Mouse (Mus musculus): Measurements from ENCODE around the gene Gli1.

Gene Gli1

DNA sequence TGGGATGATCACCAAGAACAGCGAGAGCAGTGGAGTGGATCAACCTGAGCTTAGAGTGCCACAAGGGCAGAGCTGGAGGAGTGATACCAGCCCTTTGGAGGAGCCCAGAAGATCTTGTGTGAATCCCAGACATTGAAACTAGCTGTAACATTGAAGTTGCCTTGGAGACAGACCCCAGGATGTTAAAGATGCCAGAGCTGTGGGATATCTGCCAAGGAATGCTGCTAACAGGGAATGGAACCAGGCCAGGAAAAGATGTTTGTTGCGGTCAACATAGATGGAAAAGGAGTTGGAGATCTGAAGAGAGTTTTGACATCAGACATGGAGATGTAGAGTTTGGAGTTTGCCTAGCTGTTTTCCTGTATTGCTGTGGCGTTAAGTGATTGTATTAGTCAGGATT, 4.4 kb upstream of the Gli1 start:
- in situ Hi-C loops (cut with MboI, MseI): no loop called here

- in situ Hi-C loops (cut with MboI, MseI): no loop called here
Observed at GRCm38 (mm10) chr10:127343029-127343428, 1.3 kb upstream of the Gli1 start.

- in situ Hi-C loops (cut with MboI, MseI): no loop called here
Observed at GRCm38 (mm10) chr10:127341360-127341690, 449 bp downstream of the Gli1 start.

GRCm38 (mm10) chr10:127340577-127341359, 1.0 kb downstream of the Gli1 start:
- in situ Hi-C loops (cut with MboI, MseI): no loop called here

DNA sequence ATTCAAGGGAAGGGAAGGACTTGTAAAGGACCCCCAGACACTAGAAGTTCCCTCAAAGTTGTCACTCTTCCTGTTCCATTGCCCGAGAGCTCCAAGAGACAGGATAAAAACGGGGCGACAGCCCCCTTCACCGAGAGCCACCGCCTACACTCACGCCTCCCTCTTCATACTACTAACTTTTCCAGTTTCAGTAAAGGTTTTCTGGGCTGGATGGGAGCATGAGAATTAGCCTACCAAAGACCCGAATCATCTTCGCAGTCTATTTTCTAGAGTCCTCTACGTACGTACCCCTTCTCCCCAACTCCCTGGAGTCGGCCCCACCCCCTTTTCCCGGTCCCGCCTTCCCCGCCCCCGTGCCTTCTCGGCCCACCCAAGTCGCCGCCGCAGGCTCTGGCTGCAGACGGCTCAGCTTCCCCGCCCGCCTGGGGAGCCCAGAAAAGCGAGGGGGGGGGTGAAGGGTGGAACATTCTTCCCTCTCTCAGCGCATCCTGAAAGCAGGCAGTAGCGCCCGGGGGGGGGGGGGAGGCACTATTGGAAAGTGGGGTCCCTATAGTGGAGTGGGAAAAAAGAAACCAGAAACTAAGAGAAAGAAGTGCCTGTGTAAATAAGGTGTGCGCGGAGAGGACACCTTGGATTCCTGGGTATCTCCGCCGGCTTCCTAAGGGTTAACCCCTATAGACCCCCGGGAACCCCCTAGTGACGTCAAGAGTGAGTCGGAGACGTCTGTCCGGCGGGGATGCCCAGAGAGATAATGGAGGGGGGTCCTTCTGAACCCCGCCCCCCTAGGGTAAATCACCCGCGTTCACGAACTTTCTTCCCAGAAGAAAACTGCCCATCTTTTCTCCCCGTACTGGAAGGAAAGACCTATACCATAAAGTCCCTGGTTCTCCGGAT, 1.8 kb downstream of the Gli1 start:
- in situ Hi-C loops (cut with MboI, MseI): no loop called here

DNA sequence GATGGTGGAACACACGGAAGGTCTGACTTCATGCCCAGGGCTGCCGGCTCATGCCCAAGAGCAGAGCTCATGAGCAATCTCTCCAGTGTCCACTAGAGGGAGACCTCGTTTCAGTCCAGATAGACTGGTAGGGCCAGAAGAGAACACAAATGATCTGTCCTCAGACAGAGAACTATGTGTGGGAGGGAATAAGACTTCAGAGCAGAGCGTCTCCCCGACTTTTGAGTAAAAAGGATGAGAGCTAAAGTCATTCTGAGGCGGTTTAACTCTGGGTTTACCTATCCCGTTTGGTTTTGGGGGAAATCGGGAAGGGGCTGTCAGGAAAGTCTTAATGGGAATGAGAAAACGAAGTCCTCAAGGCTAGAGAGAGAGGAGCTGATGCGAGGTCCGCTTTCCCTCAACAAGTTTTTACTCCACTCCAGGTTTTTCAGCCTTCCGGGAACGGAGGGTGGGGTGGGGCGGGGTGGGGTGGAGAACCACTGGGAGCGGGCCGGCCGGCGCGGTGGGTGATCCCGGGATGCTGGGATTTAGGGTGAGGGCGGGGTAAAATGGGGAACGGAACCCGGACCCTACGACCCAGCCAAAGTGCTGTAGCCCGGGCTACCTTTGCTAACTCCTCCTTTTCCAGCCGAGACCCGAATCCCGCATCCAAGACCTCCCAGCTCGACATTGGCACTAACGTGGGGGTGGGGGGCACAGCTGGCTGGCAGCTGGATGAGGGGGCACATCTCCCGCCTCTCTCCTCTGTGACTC, 2.7 kb downstream of the Gli1 start:
- in situ Hi-C loops (cut with MboI, MseI): no loop called here

DNA sequence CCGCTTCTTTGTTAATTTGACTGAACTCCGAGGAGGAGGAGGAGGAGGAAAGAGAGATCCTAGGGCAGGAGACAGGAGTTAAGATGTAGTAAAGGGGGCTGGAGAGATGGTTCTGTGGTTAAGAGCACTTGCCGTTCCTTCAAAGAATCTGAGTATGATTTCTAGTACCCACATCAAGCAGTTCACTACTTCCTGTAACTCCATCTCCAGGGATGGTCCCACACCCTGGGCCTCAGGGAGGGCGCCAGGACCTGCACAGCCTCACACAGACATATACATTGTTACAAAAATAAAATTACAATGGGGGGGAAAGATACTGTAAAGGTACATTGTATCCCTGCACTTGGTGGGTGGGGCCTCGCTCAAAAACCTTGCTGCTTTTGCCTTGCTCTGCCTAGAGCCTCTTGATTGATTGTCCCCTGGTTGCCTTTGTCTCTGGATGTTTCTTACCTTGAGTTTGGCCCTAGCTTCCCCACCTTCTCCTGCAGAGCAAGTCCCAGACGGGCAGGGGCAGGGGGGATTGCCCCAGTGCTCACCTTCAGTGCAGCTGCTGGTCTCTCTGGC, 4.2 kb downstream of the Gli1 start:
- in situ Hi-C loops (cut with MboI, MseI): no loop called here

DNA sequence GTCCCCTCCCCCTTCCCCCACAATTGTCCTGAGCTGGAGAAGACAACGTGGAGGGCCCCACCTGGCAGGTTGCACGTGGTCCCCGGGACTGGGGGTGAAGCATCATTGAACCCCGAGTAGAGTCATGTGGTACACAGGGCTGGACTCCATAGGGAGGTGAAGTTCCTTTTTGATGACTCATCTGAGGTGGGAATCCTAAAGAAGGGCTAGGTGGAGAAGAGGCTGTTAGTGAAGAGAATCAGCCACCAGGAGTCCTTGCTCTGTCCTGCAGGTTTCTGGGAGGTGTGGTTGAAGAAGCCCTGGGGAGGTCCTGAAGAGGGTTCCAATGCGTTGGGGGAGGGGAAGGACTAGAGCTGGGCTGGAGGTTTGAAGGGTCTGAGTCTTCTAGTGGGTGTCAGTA, 4.8 kb downstream of the Gli1 start:
- in situ Hi-C loops (cut with MboI, MseI): no loop called here

DNA sequence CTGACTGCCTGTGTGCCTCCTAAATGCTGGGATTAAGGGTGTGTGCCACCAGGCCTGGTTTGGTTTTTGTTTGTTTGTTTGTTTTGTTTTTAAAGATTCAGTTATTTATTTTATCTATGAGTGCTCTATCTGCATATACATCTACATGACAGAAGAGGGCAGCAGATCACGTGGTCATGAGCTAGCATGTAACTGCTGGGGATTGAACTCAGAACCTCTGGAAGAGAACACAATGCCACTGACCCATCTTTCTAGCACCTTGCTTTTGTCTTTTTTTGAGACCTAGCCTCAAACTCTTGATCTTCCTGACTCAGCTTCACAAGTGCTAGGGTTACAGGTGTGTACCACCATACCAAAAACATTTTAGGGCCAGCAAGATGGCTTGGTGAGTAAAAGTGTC, 6.5 kb downstream of the Gli1 start:
- in situ Hi-C loops (cut with MboI, MseI): no loop called here

DNA sequence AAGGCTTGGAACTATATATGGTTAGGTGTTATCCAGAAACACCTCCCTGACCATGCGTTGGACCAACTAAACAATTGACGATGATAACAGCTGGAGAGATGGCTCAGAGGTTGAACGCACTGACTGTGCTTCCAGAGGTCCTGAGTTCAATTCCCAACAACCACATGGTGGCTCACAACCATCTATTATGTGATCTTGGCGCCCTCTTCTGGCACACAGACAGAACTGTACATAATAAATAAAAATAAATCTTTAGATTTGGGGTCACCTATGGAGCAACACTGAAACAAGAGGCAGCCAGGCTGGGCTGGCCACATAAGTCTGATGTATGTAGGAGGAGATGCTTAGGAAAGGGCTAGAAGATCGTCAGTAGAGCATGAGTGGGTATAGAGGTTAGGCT, 8.6 kb downstream of the Gli1 start:
- in situ Hi-C loops (cut with MboI, MseI): loop anchor here (5.0 kb wide), 1 partner anchor 146 kb away; no protein-coding TSS in a partner anchor

- in situ Hi-C loops (cut with MboI, MseI): loop anchor here (5.0 kb wide), 1 partner anchor 145 kb away; no protein-coding TSS in a partner anchor
Observed at GRCm38 (mm10) chr10:127332211-127332874, 9.4 kb downstream of the Gli1 start.

GRCm38 (mm10) chr10:127330212-127330611, 11.6 kb downstream of the Gli1 start:
- in situ Hi-C loops (cut with MboI, MseI): loop anchor here (5.0 kb wide), 1 partner anchor 143 kb away; no protein-coding TSS in a partner anchor

DNA sequence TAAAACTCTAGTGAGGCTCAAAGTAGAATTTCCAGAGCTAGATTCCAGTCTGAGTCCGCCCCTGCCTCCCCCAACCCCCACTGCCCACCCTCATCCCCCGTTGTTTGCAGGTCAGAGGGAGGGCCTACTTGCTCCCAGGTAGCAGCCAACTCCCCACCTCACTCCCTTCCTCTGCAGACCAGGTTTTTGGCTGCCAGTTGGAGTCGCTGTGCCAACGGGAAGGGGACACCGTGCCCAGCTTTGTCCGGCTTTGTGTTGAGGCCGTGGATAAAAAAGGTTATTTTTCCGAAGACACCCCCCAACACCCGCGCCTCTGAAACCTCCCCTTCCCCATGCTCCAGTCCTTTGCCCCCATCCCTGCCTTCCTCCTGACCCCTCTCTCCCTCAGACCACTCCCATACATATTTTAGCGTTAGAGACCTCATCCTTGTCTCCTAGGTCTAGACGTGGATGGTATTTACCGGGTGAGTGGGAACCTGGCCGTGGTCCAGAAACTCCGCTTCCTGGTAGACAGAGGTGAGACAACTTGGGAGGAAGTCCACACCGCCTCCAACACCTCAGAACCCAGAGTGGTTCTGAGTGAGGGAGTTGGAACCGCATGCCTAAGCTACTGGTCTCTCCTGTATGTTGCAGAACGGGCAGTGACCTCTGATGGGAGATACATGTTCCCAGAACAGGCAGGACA, 14.2 kb downstream of the Gli1 start:
- in situ Hi-C loops (cut with MboI, MseI): no loop called here

DNA sequence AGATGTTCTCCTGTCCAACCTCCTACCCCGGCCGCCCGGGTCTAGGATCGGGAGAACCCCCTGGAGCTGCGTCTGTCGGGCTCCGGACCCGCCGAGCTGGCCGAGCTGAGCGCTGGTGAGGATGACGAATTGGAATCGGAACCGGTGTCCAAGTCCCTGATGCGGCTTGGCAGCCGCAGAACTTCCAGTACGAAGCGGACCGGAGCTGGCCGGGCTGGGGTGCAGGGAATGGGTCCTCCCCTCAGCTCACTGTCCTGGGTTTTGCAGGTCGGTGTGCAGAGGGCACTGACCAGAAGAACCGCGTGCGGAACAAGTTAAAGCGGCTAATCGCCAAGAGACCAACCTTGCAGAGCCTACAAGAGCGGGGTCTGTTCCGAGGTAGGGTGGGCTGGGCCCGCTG, 14.9 kb downstream of the Gli1 start:
- in situ Hi-C loops (cut with MboI, MseI): no loop called here

GRCm38 (mm10) chr10:127326017-127326801, 15.6 kb downstream of the Gli1 start:
- in situ Hi-C loops (cut with MboI, MseI): no loop called here

- in situ Hi-C loops (cut with MboI, MseI): no loop called here
Observed at GRCm38 (mm10) chr10:127325454-127326016, 16.2 kb downstream of the Gli1 start.

DNA sequence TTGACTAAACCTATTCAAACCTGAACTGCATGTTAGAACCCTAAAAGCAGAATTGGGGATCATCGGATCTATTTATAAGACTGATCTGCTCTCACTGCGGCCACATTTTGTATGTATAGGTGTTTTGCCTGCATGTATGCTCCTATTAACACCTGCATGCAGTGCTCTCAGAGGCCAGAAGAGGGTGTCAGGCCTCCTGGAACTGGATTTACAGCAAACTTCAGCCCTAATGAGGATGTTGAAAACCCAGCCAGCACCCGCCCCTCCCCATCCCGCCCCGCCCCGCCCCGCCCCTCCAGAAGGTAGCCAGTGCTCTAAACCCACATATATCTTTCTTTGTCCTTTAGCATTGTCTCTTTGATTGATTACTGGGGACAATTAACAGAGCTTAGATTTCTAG, 17.3 kb downstream of the Gli1 start:
- in situ Hi-C loops (cut with MboI, MseI): no loop called here

GRCm38 (mm10) chr10:127323131-127323855, 18.5 kb downstream of the Gli1 start:
- in situ Hi-C loops (cut with MboI, MseI): no loop called here

DNA sequence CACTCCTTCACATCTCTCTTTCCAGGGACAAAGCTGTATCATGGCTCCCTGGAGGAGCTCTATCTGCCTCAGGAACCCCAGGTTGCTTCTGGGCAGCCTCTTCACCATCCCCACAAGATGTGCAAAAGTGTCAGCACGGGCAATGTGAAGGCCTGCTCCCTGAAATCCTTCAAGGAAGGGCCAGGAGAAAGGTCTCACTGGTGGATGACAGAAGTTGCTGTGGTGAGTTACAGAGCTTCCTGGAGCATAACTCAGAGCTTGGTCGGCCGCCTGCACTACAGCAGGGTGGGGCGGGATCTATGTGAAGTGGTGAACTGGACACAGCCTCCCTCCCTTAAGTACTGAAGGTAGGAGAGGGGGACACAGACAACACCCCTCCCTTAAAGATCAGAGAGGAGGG, 19.1 kb downstream of the Gli1 start:
- in situ Hi-C loops (cut with MboI, MseI): no loop called here
